Mouse (Mus musculus) kidney, adult 2 months (tissue): ENCODE measurements at regions not wholly inside any gene's neighbourhood (a gene's known extent, or its start where the extent isn't known, plus 50 kb on each side); places are given as distances from the start of the nearest gene placed in this dataset.

Source experiments
- DNase-seq: peaks from one replicate; pipeline ENCODE4 v3.0.0; 2021
- H3K27ac ChIP-seq: fragments of 200-500 bp; 2 replicates; pipeline ENCODE4 v1.5.1; 2012; ENCODE audit warnings: low read depth, low read length, control low read depth, inconsistent platforms; ENCODE audit not compliant: insufficient read depth
- H3K27me3 ChIP-seq: fragments of 200-500 bp; replicated peaks from 2 replicates; pipeline ENCODE4 v1.6.1; 2012; ENCODE audit warnings: mild to moderate bottlenecking, moderate library complexity, low read length, inconsistent platforms; ENCODE audit not compliant: control insufficient read depth, insufficient read depth
- H3K36me3 ChIP-seq: fragments of 200-500 bp; 2 replicates; pipeline ENCODE4 v1.6.1; 2012; ENCODE audit warnings: mild to moderate bottlenecking, moderate library complexity, low read length, inconsistent platforms; ENCODE audit not compliant: control insufficient read depth, insufficient read depth
- H3K4me1 ChIP-seq: fragments of 200-500 bp; 2 replicates; pipeline ENCODE4 v1.6.1; 2011; ENCODE audit warnings: low read length; ENCODE audit not compliant: control insufficient read depth, insufficient read depth
- H3K4me3 ChIP-seq: fragments of 200-500 bp; 2 replicates; pipeline ENCODE4 v1.5.1; 2011; ENCODE audit warnings: mild to moderate bottlenecking, low read depth, low read length, control low read depth; ENCODE audit not compliant: insufficient read depth
- CTCF ChIP-seq: fragments of 200-500 bp; conservative IDR thresholded peaks from 2 replicates; pipeline ENCODE4 v1.5.1; 2011; ENCODE audit warnings: low read depth, mild to moderate bottlenecking, control low read depth, low read length, moderate library complexity, mixed read lengths; ENCODE audit not compliant: insufficient read depth, insufficient read length
- POLR2A ChIP-seq: fragments of 200-500 bp; IDR thresholded peaks from one replicate; pipeline ENCODE4 v1.6.1; 2011; ENCODE audit warnings: low read depth, low read length, control low read depth
- WGBS: fragments of 180-500 bp; shearing (Covaris S2); methylation state at CpG from one replicate; pipeline ENCODE4 v1.1.7; 2018; 5-methylcytosine and 5-hydroxymethylcytosine counted together

DNA sequence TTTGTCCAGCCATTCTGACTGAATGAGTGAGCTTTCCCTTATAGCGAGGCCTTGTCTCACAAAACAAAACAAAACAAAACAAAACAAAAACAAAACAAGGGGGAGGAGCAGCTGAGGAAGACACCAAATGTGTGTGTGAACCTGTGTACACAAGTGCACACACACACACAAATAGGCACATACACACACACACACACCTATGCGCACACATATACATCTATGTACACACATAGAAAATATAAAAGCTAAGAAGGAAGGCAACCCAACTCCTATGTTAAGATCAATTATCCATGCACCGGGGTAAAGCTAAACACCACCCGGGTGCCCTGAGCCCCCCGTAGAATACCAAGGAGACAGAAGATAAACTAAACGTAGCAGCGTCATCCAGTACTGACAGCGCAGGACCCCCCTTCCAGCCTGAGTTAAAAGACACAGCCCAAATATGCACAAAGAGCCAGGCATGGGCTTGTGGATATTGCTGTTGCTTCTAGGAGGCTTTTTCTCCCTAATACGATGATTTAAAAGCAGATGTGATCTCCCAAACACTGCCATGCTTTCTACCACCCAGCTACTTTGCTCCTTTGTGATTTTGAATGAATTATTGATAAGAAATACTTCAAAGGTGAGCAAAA is 108.4 kb upstream of the Ptbp2 start:
- Histone ChIP-seq H3K4me1 (no peaks in the 10 kb centered on the region), H3K4me3 (no peak overlapping the region), H3K27me3 (no peaks in the 10 kb centered on the region; the same call in 1 of the 2 replicates), H3K36me3 (no peaks in the 10 kb centered on the region), H3K27ac (no peak overlapping the region)
- WGBS: 89% methylated on average over 9 of the region's 9 CpGs
- no peak for TF ChIP-seq CTCF
- TF ChIP-seq POLR2A: no peak
- no peak for DNase-seq

DNA sequence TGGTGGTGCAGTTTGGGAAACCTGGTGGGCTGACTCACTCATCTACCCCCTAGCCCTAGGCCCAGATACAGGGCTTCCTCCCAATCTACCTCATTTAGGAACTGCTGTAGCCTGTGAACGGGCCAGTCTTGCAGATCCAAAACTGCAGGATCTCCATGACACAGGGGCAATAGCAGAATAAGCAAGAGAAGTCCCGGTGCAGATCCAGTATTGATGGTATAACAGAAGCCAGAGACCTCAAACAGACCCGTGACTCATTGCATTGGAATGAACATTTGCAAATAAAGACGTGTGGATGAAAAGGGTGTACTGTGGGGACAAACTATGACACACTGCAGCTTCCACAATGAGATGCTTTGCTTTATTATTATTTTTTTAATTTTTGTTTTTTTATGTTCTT is 106.6 kb upstream of the Ptbp2 start:
- H3K27ac ChIP-seq: no peak overlapping the region
- H3K4me1 ChIP-seq: no peaks in the 10 kb centered on the region
- H3K36me3 ChIP-seq: no peaks in the 10 kb centered on the region
- no peaks in the 10 kb centered on the region; the same call in 1 of the 2 replicates for H3K27me3 ChIP-seq
- no peak for DNase-seq
- no peak overlapping the region for H3K4me3 ChIP-seq
- TF ChIP-seq POLR2A: no peak
- TF ChIP-seq CTCF: no peak
- 68% methylated on average over 4 of the region's 4 CpGs for WGBS

DNA sequence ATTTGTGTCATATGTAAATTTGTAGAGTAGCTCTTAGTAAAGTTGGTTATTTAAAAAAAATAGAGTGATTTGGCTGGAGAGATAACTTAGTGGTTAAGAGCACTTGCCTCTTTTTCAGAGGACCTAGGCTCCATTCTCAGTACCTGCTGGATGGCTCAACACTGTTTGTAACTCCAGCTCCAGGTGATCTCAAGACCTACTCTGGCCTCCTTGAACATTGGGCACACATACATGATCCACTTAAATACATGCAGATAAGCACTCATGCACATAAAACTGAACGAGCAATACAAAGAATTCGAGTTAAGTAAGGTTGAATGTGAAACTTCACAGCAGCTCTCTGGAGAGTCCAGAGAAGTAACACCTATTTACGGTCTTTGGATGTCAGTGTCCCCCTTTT is 104.2 kb upstream of the Ptbp2 start:
- TF ChIP-seq CTCF (no peak), POLR2A (no peak)
- no peak overlapping the region for H3K4me3 ChIP-seq
- no peak overlapping the region for H3K27ac ChIP-seq
- no peaks in the 10 kb centered on the region; the same call in 1 of the 2 replicates for H3K27me3 ChIP-seq
- 90% methylated on average over 3 of the region's 3 CpGs for whole genome bisulfite sequencing
- H3K36me3 ChIP-seq: no peaks in the 10 kb centered on the region
- no peak for DNase-seq
- H3K4me1 ChIP-seq: no peaks in the 10 kb centered on the region

DNA sequence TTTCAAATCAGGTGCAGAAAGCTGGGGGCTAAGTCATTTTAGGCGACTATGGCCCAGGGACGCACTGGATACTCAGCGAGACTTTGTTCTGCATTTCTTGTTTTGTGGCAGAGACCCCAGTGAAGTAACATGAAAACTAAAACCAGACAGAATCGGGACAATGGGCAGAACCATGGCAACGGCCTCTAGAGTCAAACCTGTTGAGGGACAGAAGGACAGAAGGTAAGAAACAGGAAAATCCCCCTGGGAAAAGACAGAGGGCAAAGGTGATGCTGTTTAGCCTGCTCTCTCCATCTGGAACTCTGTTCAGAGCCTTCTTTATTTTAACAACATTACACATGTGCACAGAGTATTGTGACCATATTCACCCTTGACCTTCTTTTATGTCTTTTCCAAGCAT is 92.1 kb upstream of the Ptbp2 start:
- WGBS: 89% methylated on average over 5 of the region's 5 CpGs
- Histone ChIP-seq H3K36me3 (no peaks in the 10 kb centered on the region), H3K27ac (no peak overlapping the region), H3K27me3 (no peaks in the 10 kb centered on the region), H3K4me1 (no peaks in the 10 kb centered on the region), H3K4me3 (no peak overlapping the region)
- TF ChIP-seq CTCF: no peak
- no peak for TF ChIP-seq POLR2A
- DNase-seq: no peak

DNA sequence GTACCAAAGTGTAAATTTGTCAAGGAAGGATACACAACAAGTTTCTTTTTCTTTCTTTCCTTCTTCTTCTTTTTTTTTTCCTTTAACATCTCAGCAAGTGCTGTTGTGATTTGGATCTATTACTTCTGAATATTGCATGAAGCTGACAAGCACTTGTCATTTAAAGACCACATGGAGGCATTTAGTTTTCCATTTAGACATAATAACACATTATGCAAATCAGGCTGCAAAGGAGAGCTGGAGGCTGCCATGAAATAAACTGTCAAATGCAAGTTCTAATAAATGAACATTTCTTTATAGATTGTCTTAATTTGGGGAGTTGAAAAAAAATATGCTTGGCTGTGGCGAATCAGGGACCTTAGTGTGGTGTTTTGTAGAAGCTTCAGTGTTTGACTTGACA is 90.8 kb upstream of the Ptbp2 start:
- DNase-seq: no peak
- Histone ChIP-seq H3K4me1 (no peaks in the 10 kb centered on the region), H3K36me3 (no peaks in the 10 kb centered on the region), H3K27ac (no peak overlapping the region), H3K27me3 (no peaks in the 10 kb centered on the region), H3K4me3 (no peak overlapping the region)
- TF ChIP-seq POLR2A (no peak), CTCF (no peak)
- WGBS: 88% methylated on average over 1 of the region's 1 CpGs

DNA sequence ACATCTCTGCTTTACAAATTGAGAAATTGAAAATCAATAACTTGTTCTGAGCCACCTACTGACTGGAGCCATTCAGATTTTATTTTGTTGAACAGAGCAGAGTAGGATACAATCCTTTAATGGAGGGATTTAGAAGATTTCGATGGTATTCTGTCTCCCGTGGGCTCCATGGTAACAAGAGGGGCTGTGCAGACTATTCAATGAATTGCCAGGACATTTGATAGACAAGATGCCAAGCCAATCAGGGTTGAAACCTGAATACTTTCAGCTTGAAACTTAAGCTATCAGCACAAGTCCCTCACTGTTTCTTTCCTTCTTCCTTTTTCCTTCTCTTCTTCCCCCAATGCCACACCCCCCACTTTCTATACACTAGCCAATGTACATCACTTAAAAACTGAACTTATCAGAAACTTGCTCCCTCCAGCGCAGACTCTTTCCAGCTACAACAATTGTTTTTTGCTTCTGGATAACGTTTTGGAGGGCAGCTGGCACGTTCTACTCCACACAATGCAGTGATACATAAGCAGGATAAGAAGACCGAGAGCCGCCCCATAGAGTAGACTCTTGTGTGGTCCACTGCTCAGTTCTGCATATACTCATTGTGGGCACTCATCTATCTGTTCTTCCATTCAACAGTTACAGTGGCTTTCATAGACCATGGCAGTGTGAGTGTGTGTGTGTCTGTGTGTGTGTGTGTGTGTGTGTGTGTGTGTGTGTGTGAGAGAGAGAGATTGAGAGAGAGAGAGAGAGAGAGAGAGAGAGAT is 78.1 kb upstream of the Ptbp2 start:
- H3K36me3 ChIP-seq: no peaks in the 10 kb centered on the region
- no peak overlapping the region for H3K27ac ChIP-seq
- no peaks in the 10 kb centered on the region for H3K27me3 ChIP-seq
- no peaks in the 10 kb centered on the region for H3K4me1 ChIP-seq
- DNase-seq: no peak
- 86% methylated on average over 7 of the region's 7 CpGs for WGBS
- H3K4me3 ChIP-seq: no peak overlapping the region
- TF ChIP-seq POLR2A (no peak), CTCF (no peak)
